28 mouse cellular contexts compared by ENCODE assay signal in the genomic region with DNA sequence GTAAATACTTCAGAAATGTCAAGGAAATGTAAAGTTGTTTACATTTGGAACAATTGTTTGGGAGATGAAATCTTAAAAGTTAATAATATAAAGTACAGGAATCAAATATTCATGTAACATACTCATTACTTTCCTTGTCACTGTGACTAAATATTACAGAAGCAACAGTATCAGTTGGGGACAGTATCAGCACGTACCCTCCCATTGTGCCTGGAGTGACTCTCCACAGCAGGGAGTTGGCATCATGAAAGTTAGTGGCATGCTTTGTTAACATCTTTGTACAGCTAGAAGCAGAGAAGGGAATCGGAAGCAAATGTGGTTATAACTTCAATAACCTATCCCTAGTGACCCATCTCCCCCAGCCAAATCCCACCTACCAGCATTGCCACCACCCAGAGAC.
DNase-seq lines count a peak whose midpoint lies in the region; ATAC-seq and TF ChIP-seq lines count a peak whose summit lies in the region.
"Had no signal": no experiment of that assay in that cellular context is flagged by ENCODE, and none has a peak within 500 bp of the region (broad histone marks: within the 10 kb centered on the region; RNA-seq: fewer than 3 reads in every experiment).

No protein-coding gene starts in this region.

- TF ChIP-seq POLR2A in lung, adult 2 months (IDR thresholded peaks at IDR 0.05; ENCODE audit: borderline replicate concordance, extremely low read depth, low read depth, low read length), result no peak

- H3K4me3 ChIP-seq in heart, postnatal 0 days (ENCODE audit: low read depth, low read length), result no peak overlapping the region
- no peak overlapping the region for H3K4me3 ChIP-seq in liver, embryonic 14.5 days (ENCODE audit: insufficient read depth in 1 of 2, low read depth in 2 of 2, low read length in 2 of 2)
- H3K4me3 ChIP-seq in lung, adult 2 months (replicated peaks; ENCODE audit: extremely low read depth, low read depth, low read length), result no peak overlapping the region
- H3K4me3 ChIP-seq: embryonic facial prominence, embryonic 10.5 days; embryonic facial prominence, embryonic 13.5 days; erythroblast, embryonic 14.5 days; forebrain, embryonic 12.5 days; forebrain, embryonic 15.5 days; heart, embryonic 12.5 days; heart, embryonic 15.5 days; hindbrain, embryonic 12.5 days; hindbrain, embryonic 15.5 days had no signal

- H3K9me3 ChIP-seq in heart, postnatal 0 days (replicated peaks; ENCODE audit: control insufficient read depth, low read length), result no peaks in the 10 kb centered on the region
- H3K9me3 ChIP-seq in liver, embryonic 14.5 days (ENCODE audit: control insufficient read depth, low read length), result no peaks in the 10 kb centered on the region
- H3K9me3 ChIP-seq: embryonic facial prominence, embryonic 10.5 days; embryonic facial prominence, embryonic 13.5 days; forebrain, embryonic 12.5 days; forebrain, embryonic 15.5 days; G1E; heart, embryonic 12.5 days; heart, embryonic 15.5 days; hindbrain, embryonic 12.5 days; hindbrain, embryonic 15.5 days had no signal

- H3K4me1 ChIP-seq in heart, postnatal 0 days (ENCODE audit: control insufficient read depth, insufficient read depth), result peaks cover 21% of the 10 kb centered on the region
- peaks cover 0 to 9% of the 10 kb centered on the region in 2 experiments; a peak in 2 of 4 replicates for H3K4me1 ChIP-seq in liver, embryonic 14.5 days (replicated peaks; ENCODE audit: control insufficient read depth in 2 of 2, insufficient read depth in 2 of 2, low read length in 1 of 2)
- H3K4me1 ChIP-seq in lung, adult 2 months (ENCODE audit: control insufficient read depth, insufficient read depth, low read length), result no peaks in the 10 kb centered on the region
- H3K4me1 ChIP-seq: embryonic facial prominence, embryonic 13.5 days; forebrain, embryonic 12.5 days; forebrain, embryonic 15.5 days; hindbrain, embryonic 12.5 days; hindbrain, embryonic 15.5 days had no signal

- H3K4me2 ChIP-seq in heart, postnatal 0 days (ENCODE audit: low read depth, low read length), result no peak overlapping the region
- H3K4me2 ChIP-seq in liver, embryonic 14.5 days (ENCODE audit: low read depth), result no peak overlapping the region
- H3K4me2 ChIP-seq: embryonic facial prominence, embryonic 13.5 days; forebrain, embryonic 12.5 days; forebrain, embryonic 15.5 days; heart, embryonic 12.5 days; heart, embryonic 15.5 days; hindbrain, embryonic 12.5 days; hindbrain, embryonic 15.5 days had no signal

- H3K27ac ChIP-seq in heart, postnatal 0 days (ENCODE audit: low read depth), result 0 out of 2 replicates have a peak overlapping the region, but pooled peaks have one; percentile 30
- no peak overlapping the region for H3K27ac ChIP-seq in liver, embryonic 14.5 days
- H3K27ac ChIP-seq: embryonic facial prominence, embryonic 10.5 days; embryonic facial prominence, embryonic 13.5 days; forebrain, embryonic 12.5 days; forebrain, embryonic 15.5 days; heart, embryonic 15.5 days; hindbrain, embryonic 12.5 days; hindbrain, embryonic 15.5 days had no signal

- H3K36me3 ChIP-seq in heart, postnatal 0 days (replicated peaks; ENCODE audit: control insufficient read depth, insufficient read depth, low read length), result no peaks in the 10 kb centered on the region
- no peaks in the 10 kb centered on the region for H3K36me3 ChIP-seq in liver, embryonic 14.5 days (replicated peaks; ENCODE audit: control insufficient read depth, insufficient read depth, low read depth)
- H3K36me3 ChIP-seq: embryonic facial prominence, embryonic 10.5 days; embryonic facial prominence, embryonic 13.5 days; forebrain, embryonic 12.5 days; forebrain, embryonic 15.5 days; G1E; heart, embryonic 12.5 days; heart, embryonic 15.5 days; hindbrain, embryonic 12.5 days; hindbrain, embryonic 15.5 days had no signal

- no peak for DNase-seq in heart, postnatal 0 days (ENCODE audit: low spot score)
- no peak for DNase-seq in heart, postnatal 4 days
- DNase-seq in liver, embryonic 14.5 days (ENCODE audit: low read depth in 3 of 3, low spot score in 3 of 3), result no peak
- DNase-seq in liver, result no peak
- no peak for DNase-seq in lung, adult 2 months
- no peak for DNase-seq in layer of hippocampus, adult 8-10 months (ENCODE audit: low spot score in 2 of 2)
- DNase-seq: adrenal gland, postnatal 10 days; adrenal gland, postnatal 36 days; B cell, adult 2 months; cerebellum, adult 11 months; cerebellum, adult 9-11 months; cerebellum, postnatal 25 days; gastrocnemius, postnatal 10 days; gastrocnemius, postnatal 36 days; heart, postnatal 14 days had no signal

- 43% methylated on average over 2 of the region's 2 CpGs for WGBS in heart, postnatal 0 days
- 39% methylated on average over 2 of the region's 2 CpGs for WGBS in liver, embryonic 14.5 days (ENCODE audit: insufficient replicate concordance)
- 68% methylated on average over 2 of the region's 2 CpGs for WGBS in lung, adult 2 months

- no peak for TF ChIP-seq EP300 in heart, postnatal 0 days (IDR thresholded peaks at IDR 0.05; ENCODE audit: low read depth)
- no peak for TF ChIP-seq EP300 in liver, embryonic 14.5 days (IDR thresholded peaks at IDR 0.05; ENCODE audit: low read depth)

- no peak overlapping the region for H3K9ac ChIP-seq in heart, postnatal 0 days (replicated peaks; ENCODE audit: low read depth, low read length)
- no peak overlapping the region for H3K9ac ChIP-seq in liver, embryonic 14.5 days (replicated peaks)
- H3K9ac ChIP-seq: embryonic facial prominence, embryonic 13.5 days; forebrain, embryonic 12.5 days; forebrain, embryonic 15.5 days; heart, embryonic 12.5 days; heart, embryonic 15.5 days; hindbrain, embryonic 12.5 days; hindbrain, embryonic 15.5 days had no signal

- TF ChIP-seq CTCF in heart, postnatal 0 days (IDR thresholded peaks at IDR 0.05; ENCODE audit: low read depth), result no peak
- no peak for TF ChIP-seq CTCF in liver, embryonic 14.5 days (IDR thresholded peaks at IDR 0.05; ENCODE audit: low read depth)
- no peak for TF ChIP-seq CTCF in lung, adult 2 months (IDR thresholded peaks at IDR 0.05; ENCODE audit: insufficient read depth, low read length)

- H3K27me3 ChIP-seq in heart, postnatal 0 days (ENCODE audit: control insufficient read depth, insufficient read depth, low read length), result no peaks in the 10 kb centered on the region
- H3K27me3 ChIP-seq in liver, embryonic 14.5 days (ENCODE audit: control insufficient read depth, insufficient read depth, low read length), result no peaks in the 10 kb centered on the region
- H3K27me3 ChIP-seq: CH12.LX; embryonic facial prominence, embryonic 13.5 days; forebrain, embryonic 12.5 days; forebrain, embryonic 15.5 days; heart, embryonic 12.5 days; heart, embryonic 15.5 days; hindbrain, embryonic 12.5 days; hindbrain, embryonic 15.5 days; Patski had no signal

- ATAC-seq in heart, postnatal 0 days (ENCODE audit: insufficient read depth, low read depth), result no peak
- ATAC-seq in liver, embryonic 14.5 days (ENCODE audit: insufficient read depth), result peak; percentile 78; the same call in 1 of the 2 replicates
- peak; percentile 61; the same call in 1 of the 2 replicates for ATAC-seq in megakaryocyte progenitor cell, adult 5-6 weeks (replicated peaks; ENCODE audit: poor library complexity)
- ATAC-seq: forebrain, embryonic 15.5 days; Patski had no signal
